Mouse (Mus musculus) left cerebral cortex, adult 18-20 months (tissue): ENCODE measurements around the gene Celsr2. TPM values are rescaled to one million over a fixed set of nuclear protein-coding genes. Genes with fewer than 3 reads are reported as not detected.
A peak's percentile ranks its signal among the peaks of the same experiment; 100 is the strongest.

Experiments used
- DNase-seq, 2 experiments: peaks; one replicate each; pipeline ENCODE4 v3.0.0; 2021 to 2022; ENCODE audit warnings: low spot score in 2 of 2, mixed read lengths in 1 of 2
- total RNA-seq, 2 experiments: library from RNA; stranded (reverse); gene quantifications; 2 replicates each; pipeline ENCODE4 v1.2.3; 2021

Celsr2 gene
- total RNA-seq, 2 experiments from 2014 or later, result 148 to 155 TPM

- DNase-seq, result no peak
Observed at GRCm38 (mm10) chr3:108381945-108382875, 33.1 kb downstream of the Celsr2 start.

- no peak for DNase-seq
Observed at GRCm38 (mm10) chr3:108380695-108381094, 34.7 kb downstream of the Celsr2 start.

DNA sequence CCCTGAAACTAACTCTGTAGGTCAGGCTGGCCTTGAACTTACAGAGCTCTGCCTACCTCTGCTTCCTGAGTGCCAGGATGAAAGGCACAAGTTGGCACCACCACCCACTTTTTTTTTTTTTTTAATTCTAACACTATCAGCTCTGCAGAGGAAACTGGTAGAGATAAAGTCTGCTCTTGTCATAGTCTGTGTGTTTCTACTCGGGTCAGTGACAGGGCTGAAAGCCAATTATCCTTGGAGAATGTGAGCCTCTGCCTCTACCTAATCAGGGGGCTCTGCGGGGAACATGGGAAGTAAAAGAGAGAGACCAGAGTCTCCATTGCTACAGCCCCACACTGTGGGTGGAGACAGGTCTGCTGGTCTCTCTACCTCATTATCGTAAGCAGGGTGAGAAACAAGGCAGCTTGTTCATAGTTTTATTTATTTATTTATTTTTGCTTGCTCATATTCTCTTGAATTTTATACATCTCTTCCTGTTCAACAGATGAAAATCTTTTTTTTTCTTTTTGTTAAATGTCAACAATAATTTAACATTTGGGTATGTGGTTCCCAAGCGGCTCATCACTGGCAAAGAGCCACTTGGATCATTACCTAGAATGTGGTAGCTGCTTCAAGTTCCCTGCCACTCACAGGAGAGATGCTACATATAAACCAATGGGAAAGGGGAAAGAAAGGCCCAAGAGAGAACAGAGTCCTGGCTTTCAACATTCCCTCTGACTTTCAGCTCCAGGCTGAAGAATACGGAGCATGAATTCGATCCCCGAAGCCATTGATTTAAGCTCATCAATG, 36.3 kb downstream of the Celsr2 start:
- no peak for DNase-seq

- DNase-seq, result no peak
Observed at GRCm38 (mm10) chr3:108372691-108373090, 42.7 kb downstream of the Celsr2 start.

GRCm38 (mm10) chr3:108372274-108372673, 43.1 kb downstream of the Celsr2 start:
- DNase-seq, result no peak

DNA sequence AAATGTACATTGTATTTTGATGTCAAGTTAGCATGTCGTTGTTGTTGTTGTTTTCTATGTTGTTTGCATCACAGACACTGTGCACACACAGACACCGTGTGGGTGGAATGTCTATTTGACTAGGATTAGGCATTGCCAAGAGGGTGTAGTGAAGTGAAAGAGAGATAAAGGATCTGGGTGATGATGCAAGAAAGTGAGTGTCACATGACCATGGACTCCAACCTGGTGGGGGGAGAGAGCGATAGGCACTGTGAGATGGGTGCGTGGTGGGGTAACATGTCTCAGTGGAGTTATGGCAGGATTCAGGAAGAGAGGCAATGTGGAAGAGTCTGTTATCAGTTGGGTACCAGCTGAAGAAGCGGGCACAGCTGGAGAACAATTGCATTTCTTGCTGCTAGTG, 46.6 kb downstream of the Celsr2 start:
- DNase-seq, result no peak

GRCm38 (mm10) chr3:108367828-108368227, 47.5 kb downstream of the Celsr2 start:
- no peak for DNase-seq

GRCm38 (mm10) chr3:108367173-108367572, 48.2 kb downstream of the Celsr2 start:
- no peak for DNase-seq

DNA sequence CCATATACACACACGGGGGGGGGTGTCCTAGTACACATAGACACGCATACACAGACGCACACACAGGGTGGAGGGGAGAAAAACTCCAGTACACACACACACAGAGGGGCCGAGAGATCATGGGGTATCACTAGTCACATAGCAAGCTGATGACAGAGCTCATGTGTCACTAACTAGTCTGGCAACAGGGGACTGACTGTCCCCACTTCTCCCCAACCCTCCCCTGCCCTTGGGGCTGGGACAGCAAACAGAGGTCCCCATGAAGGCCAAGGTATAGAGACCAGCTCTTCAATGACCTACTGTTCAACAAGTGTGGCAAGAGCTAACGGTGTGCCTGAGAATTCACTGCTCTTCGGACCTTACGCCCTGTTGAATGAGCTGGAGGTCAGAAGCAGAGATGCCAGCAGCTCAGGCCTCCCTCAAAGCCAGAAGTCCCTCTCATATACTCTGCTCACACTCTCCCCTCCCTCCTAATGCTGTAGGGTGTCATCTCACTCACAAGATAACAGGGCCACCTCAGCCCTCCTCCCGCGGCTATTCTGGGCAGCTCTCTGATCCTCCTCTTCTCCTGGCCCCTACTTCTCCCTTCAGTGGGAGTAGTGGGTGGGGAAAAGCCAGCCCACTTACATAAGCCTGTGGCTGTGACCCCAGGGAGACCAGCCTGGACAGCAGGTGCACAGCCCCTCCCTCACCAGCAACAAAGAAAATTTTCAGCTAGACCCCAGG, 50.9 kb downstream of the Celsr2 start, which contains the start of gene Mybphl:
TSS of gene Mybphl (plus strand) at position 642 of the 726 bp plus-strand sequence.
- DNase-seq, result no peak

DNA sequence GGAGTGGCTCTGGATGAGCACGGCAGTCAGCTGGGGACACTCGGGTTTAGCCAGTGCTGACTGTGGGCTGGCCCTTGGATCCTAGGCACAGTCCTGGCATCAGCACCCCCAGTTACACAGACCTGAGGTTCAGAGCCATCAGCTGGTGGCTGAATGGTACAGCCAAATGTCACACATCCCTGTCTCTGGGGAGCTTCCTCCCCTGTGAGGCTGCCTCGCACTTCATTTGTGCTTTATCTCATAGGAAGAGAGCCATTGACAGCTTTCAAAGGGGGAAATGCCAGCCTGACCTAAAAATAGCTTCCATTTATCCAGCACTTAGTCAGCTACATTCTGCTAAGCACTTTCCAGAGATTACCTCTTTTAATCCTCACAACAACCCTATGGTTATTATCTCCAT, 51.7 kb downstream of the Celsr2 start:
- no peak for DNase-seq

DNA sequence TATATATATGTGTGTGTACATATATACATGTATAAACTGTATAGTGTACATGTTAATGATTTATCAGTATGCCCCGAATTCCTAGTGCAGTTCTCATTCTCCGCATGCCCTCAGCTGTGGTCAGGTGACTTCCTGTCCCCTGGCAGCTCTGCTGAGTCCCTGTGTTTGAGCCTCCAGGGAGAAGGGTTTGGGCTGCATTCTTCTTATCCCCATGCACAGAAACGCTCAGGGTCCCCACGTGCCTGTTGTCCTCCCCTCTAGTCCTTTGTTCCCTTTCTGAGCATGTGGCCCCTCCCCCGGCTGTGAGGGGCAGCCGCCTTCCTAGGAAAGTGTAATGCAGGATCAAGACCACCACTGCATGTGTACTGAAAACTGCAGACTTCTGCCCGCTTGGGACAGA, 54.5 kb downstream of the Celsr2 start:
- no peak for DNase-seq

GRCm38 (mm10) chr3:108358445-108358844, 56.9 kb downstream of the Celsr2 start:
- peak; percentile 64 to 68 for DNase-seq

- no peak for DNase-seq
Observed at GRCm38 (mm10) chr3:108357051-108357450, 58.3 kb downstream of the Celsr2 start.

DNA sequence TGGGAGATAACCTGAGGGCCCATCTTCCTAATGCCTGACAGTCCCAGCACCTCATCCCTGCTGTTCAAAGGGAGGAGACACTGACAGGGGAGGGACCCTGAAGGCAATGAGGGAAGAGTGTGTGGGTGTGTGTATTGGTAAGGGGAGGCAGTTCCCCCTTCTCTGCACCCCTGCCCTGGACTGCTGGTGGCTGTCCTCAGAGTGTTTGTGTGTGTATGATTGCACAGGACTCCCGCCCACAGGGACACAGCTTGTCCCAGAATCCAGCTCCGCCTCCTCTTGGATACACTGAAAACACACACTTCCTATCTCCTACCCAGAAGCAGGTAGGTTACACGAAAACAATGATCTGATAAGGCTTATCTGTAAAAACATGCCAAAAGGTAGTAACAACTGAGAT, 60.1 kb downstream of the Celsr2 start:
- DNase-seq, result no peak

DNA sequence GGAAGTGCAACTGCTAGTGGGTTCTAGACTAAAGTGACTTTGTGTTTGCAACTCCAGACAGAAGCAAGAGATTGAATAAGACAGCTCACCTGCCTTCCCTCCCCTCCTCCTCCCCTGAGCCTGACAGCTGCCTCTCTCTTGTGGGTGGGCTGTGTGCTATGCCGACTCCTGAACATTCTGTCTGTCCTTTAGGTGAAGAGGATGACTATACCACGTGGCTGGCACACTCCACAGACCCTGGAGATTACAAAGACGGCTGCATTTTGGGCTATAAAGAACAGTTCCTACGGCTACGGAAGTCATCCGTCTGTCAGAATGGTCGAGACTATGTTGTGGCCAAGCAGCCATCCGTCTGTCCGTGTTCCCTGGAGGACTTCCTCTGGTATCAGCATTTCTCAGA, 67.0 kb downstream of the Celsr2 start:
- DNase-seq, result no peak

DNA sequence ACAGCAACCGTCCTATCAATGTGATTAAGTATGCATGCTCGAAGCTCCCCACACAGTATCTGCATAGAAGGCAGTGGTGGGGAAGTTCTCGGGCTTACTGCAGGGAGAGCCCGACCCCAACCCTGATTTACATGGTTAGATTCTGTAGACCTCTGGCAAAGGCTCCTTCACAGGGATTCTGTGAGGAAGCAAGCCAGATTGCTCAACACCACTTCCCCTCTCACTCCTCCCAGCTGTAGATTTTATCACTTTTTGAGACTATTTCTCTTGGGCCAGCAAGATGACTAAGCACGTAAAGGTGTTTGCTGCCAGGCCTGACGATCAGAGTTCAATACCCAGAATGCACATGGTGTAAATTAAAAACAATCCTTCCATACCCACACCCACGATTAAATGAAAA, 69.5 kb downstream of the Celsr2 start:
- no peak for DNase-seq

DNA sequence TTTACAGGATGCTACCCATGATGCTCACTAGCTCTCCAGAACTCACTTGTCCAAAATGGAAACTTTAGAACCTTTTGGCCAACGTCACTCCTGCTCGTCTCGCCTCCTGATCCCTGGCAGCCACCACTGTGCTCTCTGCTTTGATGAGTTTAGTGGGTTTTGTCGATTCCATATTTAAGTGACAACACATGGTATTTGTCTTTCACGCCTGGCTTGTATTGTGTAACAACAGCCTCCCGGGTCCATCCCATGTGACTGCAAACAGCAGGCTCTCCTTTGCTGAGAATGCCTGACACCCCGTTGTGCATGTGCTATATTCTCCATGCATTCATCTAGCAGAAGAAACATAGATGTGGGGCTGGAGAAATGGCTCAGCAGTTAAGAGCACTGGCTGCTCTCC, 73.2 kb downstream of the Celsr2 start:
- no peak for DNase-seq

DNA sequence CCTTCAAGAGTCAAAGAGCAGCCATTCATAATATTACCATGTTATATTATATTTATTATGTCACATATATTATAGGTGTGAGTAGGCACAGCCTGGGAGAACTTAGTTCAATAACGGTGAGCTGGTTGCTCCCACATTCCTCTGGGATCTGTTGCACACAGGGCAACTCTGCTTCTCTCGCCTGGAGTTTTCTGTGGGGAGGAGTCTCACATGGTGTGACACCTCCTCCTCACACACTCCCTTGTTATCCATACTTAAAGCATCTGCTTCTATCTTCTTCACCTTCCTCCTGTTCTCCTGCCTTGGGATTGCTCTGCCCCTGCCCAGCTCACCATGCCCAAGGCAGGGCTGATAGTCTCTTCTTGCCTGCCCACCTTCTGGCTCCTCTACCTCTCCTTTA, 74.3 kb downstream of the Celsr2 start:
- no peak for DNase-seq
